Mouse (Mus musculus) myocyte (in vitro differentiated cells): Measurements from ENCODE around the gene 4930469K13Rik. TPM values are rescaled to one million over a fixed set of nuclear protein-coding genes. Genes with fewer than 3 reads are reported as not detected.
A peak's percentile ranks its signal among the peaks of the same experiment; 100 is the strongest.

ENCODE experiments used
- H3K27me3 ChIP-seq: one replicate; pipeline ENCODE4 v1.6.1; 2011; ENCODE audit not compliant: control insufficient read depth, insufficient read depth, insufficient read length
- H3K36me3 ChIP-seq: one replicate; pipeline ENCODE4 v1.6.1; 2011; ENCODE audit not compliant: control insufficient read depth, insufficient read depth
- H3K4me2 ChIP-seq: one replicate; pipeline ENCODE4 v1.6.1; 2011; ENCODE audit warnings: low read depth, control low read depth
- H3K4me3 ChIP-seq: one replicate; pipeline ENCODE4 v1.5.1; 2011; ENCODE audit warnings: mild to moderate bottlenecking, control low read depth, moderate library complexity
- H3K79me2 ChIP-seq: one replicate; pipeline ENCODE4 v1.6.1; 2011; ENCODE audit not compliant: control insufficient read depth, insufficient read depth
- H3ac ChIP-seq: one replicate; pipeline ENCODE4 v1.6.1; 2011; ENCODE audit not compliant: control insufficient read depth, insufficient read length
- CEBPB ChIP-seq: IDR thresholded peaks from 2 replicates; pipeline ENCODE4 v1.6.1; 2011; ENCODE audit warnings: mild to moderate bottlenecking, moderate library complexity; ENCODE audit not compliant: poor library complexity, insufficient read depth, severe bottlenecking
- E2F4 ChIP-seq: IDR thresholded peaks from one replicate; pipeline ENCODE4 v1.6.1; 2011; ENCODE audit warnings: mild to moderate bottlenecking, control low read depth, moderate library complexity; ENCODE audit not compliant: insufficient read depth
- MAX ChIP-seq: IDR thresholded peaks from one replicate; pipeline ENCODE4 v1.6.1; 2011; ENCODE audit warnings: low read depth, mild to moderate bottlenecking, control low read depth
- MYOD1 ChIP-seq, 3 experiments: IDR thresholded peaks; one replicate each; pipeline ENCODE4 v1.6.1; 2011; ENCODE audit warnings: control low read depth in 2 of 3, low read depth in 2 of 3, mild to moderate bottlenecking in 2 of 3, moderate library complexity in 1 of 3; ENCODE audit not compliant: insufficient read length in 2 of 3, control insufficient read depth in 1 of 3
- MYOG ChIP-seq, 3 experiments: IDR thresholded peaks; one replicate each; pipeline ENCODE4 v1.6.1; 2011; ENCODE audit warnings: control low read depth in 2 of 3, low read depth in 2 of 3, mild to moderate bottlenecking in 2 of 3; ENCODE audit not compliant: insufficient read length in 2 of 3, control insufficient read depth in 1 of 3, insufficient read depth in 1 of 3
- POLR2A ChIP-seq: IDR thresholded peaks from one replicate; pipeline ENCODE4 v1.6.1; 2011; ENCODE audit warnings: low read depth, mild to moderate bottlenecking, control low read depth, moderate library complexity; ENCODE audit not compliant: insufficient read length
- POLR2AphosphoS2 ChIP-seq: IDR thresholded peaks from one replicate; pipeline ENCODE4 v1.6.1; 2011; ENCODE audit warnings: low read depth, control low read depth; ENCODE audit not compliant: insufficient read length
- REST ChIP-seq: IDR thresholded peaks from one replicate; pipeline ENCODE4 v1.6.1; 2011; ENCODE audit warnings: mild to moderate bottlenecking, control low read depth, moderate library complexity; ENCODE audit not compliant: insufficient read depth, insufficient read length
- SRF ChIP-seq: IDR thresholded peaks from one replicate; pipeline ENCODE4 v1.6.1; 2011; ENCODE audit warnings: low read depth; ENCODE audit not compliant: control insufficient read depth, insufficient read length
- TCF12 ChIP-seq: IDR thresholded peaks from one replicate; pipeline ENCODE4 v1.6.1; 2011; ENCODE audit warnings: mild to moderate bottlenecking, control low read depth; ENCODE audit not compliant: poor library complexity, insufficient read depth, severe bottlenecking
- TCF3 ChIP-seq: IDR thresholded peaks from one replicate; pipeline ENCODE4 v1.6.1; 2011; ENCODE audit warnings: low read depth, control low read depth; ENCODE audit not compliant: insufficient read length
- USF1 ChIP-seq: IDR thresholded peaks from one replicate; pipeline ENCODE4 v1.6.1; 2011; ENCODE audit warnings: low read depth, mild to moderate bottlenecking, control low read depth, moderate library complexity
- polyA plus RNA-seq: library from polyadenylated mRNA; unstranded; fragments of >200 nt; fragmentation: generic; extraction: Trizol; gene quantifications from one replicate; pipeline ENCODE4 v1.2.1, GENCODE M21; 2012; ENCODE audit warnings: missing spikeins

Gene 4930469K13Rik
- polyA plus RNA-seq, 1 experiment: not detected

GRCm38 (mm10) chr11:33932386-33933111 lies 165.8 kb downstream of the 4930469K13Rik start:
- H3K79me2 ChIP-seq: no peaks in the 10 kb centered on the region
- H3K27me3 ChIP-seq: no peaks in the 10 kb centered on the region
- H3K36me3 ChIP-seq: no peaks in the 10 kb centered on the region
- H3K4me2 ChIP-seq: peak overlapping the region; percentile 86
- H3K4me3 ChIP-seq: no peak overlapping the region
- H3ac ChIP-seq: no peak overlapping the region
- no peak for TF ChIP-seq REST
- TF ChIP-seq POLR2AphosphoS2: no peak

GRCm38 (mm10) chr11:33931836-33932385 lies 166.4 kb downstream of the 4930469K13Rik start:
- no peak for TF ChIP-seq MAX
- no peak for TF ChIP-seq MYOG (IDR thresholded peaks at IDR 0.05; ENCODE audit: control insufficient read depth in 1 of 3, insufficient read depth in 1 of 3, insufficient read length in 2 of 3, low read depth in 2 of 3)
- TF ChIP-seq CEBPB: no peak
- TF ChIP-seq TCF12: no peak
- TF ChIP-seq MYOD1 (IDR thresholded peaks at IDR 0.05; ENCODE audit: control insufficient read depth in 1 of 3, insufficient read length in 2 of 3, low read depth in 2 of 3): no peak
- H3K4me3 ChIP-seq: no peak overlapping the region
- no peaks in the 10 kb centered on the region for H3K27me3 ChIP-seq
- H3K4me2 ChIP-seq: peak overlapping the region; percentile 86
- H3K79me2 ChIP-seq: no peaks in the 10 kb centered on the region
- H3K36me3 ChIP-seq: no peaks in the 10 kb centered on the region
- H3ac ChIP-seq: no peak overlapping the region

- TF ChIP-seq CEBPB (no peak), TCF12 (no peak), TCF3 (no peak), REST (no peak), USF1 (no peak), POLR2AphosphoS2 (no peak), MYOG (IDR thresholded peaks at IDR 0.05; ENCODE audit: control insufficient read depth in 1 of 3, insufficient read depth in 1 of 3, insufficient read length in 2 of 3, low read depth in 2 of 3) (no peak), E2F4 (no peak), SRF (no peak), MYOD1 (IDR thresholded peaks at IDR 0.05; ENCODE audit: control insufficient read depth in 1 of 3, insufficient read length in 2 of 3, low read depth in 2 of 3) (no peak), POLR2A (no peak), MAX (no peak)
These were observed 168.9 kb downstream of the 4930469K13Rik start for GRCm38 (mm10) chr11:33929412-33929811.

GRCm38 (mm10) chr11:33928658-33929057 lies 169.7 kb downstream of the 4930469K13Rik start:
- no peaks in the 10 kb centered on the region for H3K36me3 ChIP-seq
- H3K27me3 ChIP-seq: no peaks in the 10 kb centered on the region
- H3K4me2 ChIP-seq: no peak overlapping the region
- H3K79me2 ChIP-seq: no peaks in the 10 kb centered on the region
- no peak overlapping the region for H3K4me3 ChIP-seq
- TF ChIP-seq USF1: no peak
- no peak for TF ChIP-seq POLR2A
- no peak for TF ChIP-seq REST
- TF ChIP-seq MAX: no peak
- TF ChIP-seq MYOD1 (IDR thresholded peaks at IDR 0.05; ENCODE audit: control insufficient read depth in 1 of 3, insufficient read length in 2 of 3, low read depth in 2 of 3): no peak
- no peak for TF ChIP-seq TCF3
- TF ChIP-seq POLR2AphosphoS2: no peak
- TF ChIP-seq E2F4: no peak
- TF ChIP-seq CEBPB: no peak
- TF ChIP-seq SRF: no peak
- TF ChIP-seq TCF12: no peak
- no peak for TF ChIP-seq MYOG (IDR thresholded peaks at IDR 0.05; ENCODE audit: control insufficient read depth in 1 of 3, insufficient read depth in 1 of 3, insufficient read length in 2 of 3, low read depth in 2 of 3)
- H3ac ChIP-seq: no peak overlapping the region

More at GRCm38 (mm10) chr11:33929412-33929811, 168.9 kb downstream of the 4930469K13Rik start:
- no peak overlapping the region for H3K4me2 ChIP-seq
- H3K4me3 ChIP-seq: no peak overlapping the region
- no peaks in the 10 kb centered on the region for H3K36me3 ChIP-seq
- H3ac ChIP-seq: no peak overlapping the region
- H3K79me2 ChIP-seq: no peaks in the 10 kb centered on the region
- no peaks in the 10 kb centered on the region for H3K27me3 ChIP-seq

GRCm38 (mm10) chr11:33927836-33928235 lies 170.5 kb downstream of the 4930469K13Rik start:
- no peak overlapping the region for H3K4me2 ChIP-seq
- no peak overlapping the region for H3K4me3 ChIP-seq
- no peak overlapping the region for H3ac ChIP-seq
- no peaks in the 10 kb centered on the region for H3K36me3 ChIP-seq
- no peaks in the 10 kb centered on the region for H3K27me3 ChIP-seq
- H3K79me2 ChIP-seq: no peaks in the 10 kb centered on the region
- TF ChIP-seq E2F4: no peak
- TF ChIP-seq REST: no peak
- TF ChIP-seq POLR2AphosphoS2: no peak
- no peak for TF ChIP-seq MYOD1 (IDR thresholded peaks at IDR 0.05; ENCODE audit: control insufficient read depth in 1 of 3, insufficient read length in 2 of 3, low read depth in 2 of 3)
- no peak for TF ChIP-seq SRF
- TF ChIP-seq MYOG (IDR thresholded peaks at IDR 0.05; ENCODE audit: control insufficient read depth in 1 of 3, insufficient read depth in 1 of 3, insufficient read length in 2 of 3, low read depth in 2 of 3): no peak
- TF ChIP-seq USF1: no peak
- TF ChIP-seq MAX: no peak
- no peak for TF ChIP-seq POLR2A
- TF ChIP-seq TCF12: no peak
- TF ChIP-seq TCF3: no peak
- no peak for TF ChIP-seq CEBPB
